Mouse (Mus musculus) ES-E14 (cell line): ENCODE results near the gene Fam81a. TPM values are rescaled to one million over a fixed set of nuclear protein-coding genes. Genes with fewer than 3 reads are reported as not detected.

Experiments used
- DNase-seq: peaks from one replicate; pipeline ENCODE4 v3.0.0-alpha.2; 2013; ENCODE audit warnings: low read depth, low spot score
- H3K27ac ChIP-seq: 2 replicates; pipeline ENCODE4 v1.5.1; 2012; ENCODE audit warnings: low read depth, mild to moderate bottlenecking, low read length, moderate library complexity, mixed read lengths; ENCODE audit not compliant: poor library complexity, insufficient read depth, severe bottlenecking
- H3K36me3 ChIP-seq: 2 replicates; pipeline ENCODE4 v1.6.1; 2012; ENCODE audit warnings: mild to moderate bottlenecking, low read length, moderate library complexity, mixed read lengths; ENCODE audit not compliant: control insufficient read depth, poor library complexity, insufficient read depth, severe bottlenecking
- H3K4me1 ChIP-seq, 2 experiments: fragments of 150-350 bp in 1 of 2; sonication (generic) in 1 of 2; 2 replicates each; pipeline ENCODE4 v1.6.1; 2012; ENCODE audit warnings: low read length in 2 of 2, mild to moderate bottlenecking in 1 of 2, mixed read lengths in 1 of 2; ENCODE audit not compliant: control insufficient read depth in 2 of 2, insufficient read depth in 2 of 2, poor library complexity in 1 of 2
- H3K4me3 ChIP-seq, 2 experiments: fragments of 150-350 bp in 1 of 2; sonication (generic) in 1 of 2; 2 replicates each; pipeline ENCODE4 v1.5.1; 2012; ENCODE audit warnings: low read length in 2 of 2, low read depth in 1 of 2, mild to moderate bottlenecking in 1 of 2, mixed read lengths in 1 of 2; ENCODE audit not compliant: insufficient read depth in 1 of 2, poor library complexity in 1 of 2, severe bottlenecking in 1 of 2
- H3K9ac ChIP-seq: 2 replicates; pipeline ENCODE4 v1.6.1; 2012; ENCODE audit warnings: low read depth, mild to moderate bottlenecking, low read length, mixed read lengths; ENCODE audit not compliant: poor library complexity, insufficient read depth, severe bottlenecking
- H3K9me3 ChIP-seq: fragments of 150-350 bp; sonication (generic); 2 replicates; pipeline ENCODE4 v1.6.1; 2012; ENCODE audit warnings: low read depth, mild to moderate bottlenecking, low read length; ENCODE audit not compliant: control insufficient read depth, insufficient read depth
- CHD2 ChIP-seq: IDR thresholded peaks from 2 replicates; pipeline ENCODE4 v1.6.1; 2014; ENCODE audit warnings: mild to moderate bottlenecking, low read depth, low read length, inconsistent platforms
- HCFC1 ChIP-seq: IDR thresholded peaks from 2 replicates; pipeline ENCODE4 v1.6.1; 2012; ENCODE audit warnings: low read length, inconsistent platforms, borderline replicate concordance; ENCODE audit not compliant: insufficient read depth
- MAFK ChIP-seq: IDR thresholded peaks from 2 replicates; pipeline ENCODE4 v1.6.1; 2014; ENCODE audit warnings: mild to moderate bottlenecking, low read depth, low read length, inconsistent platforms; ENCODE audit not compliant: insufficient read depth
- ZC3H11A ChIP-seq: IDR thresholded peaks from 2 replicates; pipeline ENCODE4 v1.6.1; 2012; ENCODE audit warnings: low read depth, mild to moderate bottlenecking, inconsistent platforms, low read length, borderline replicate concordance
- ZNF384 ChIP-seq: IDR thresholded peaks from 2 replicates; pipeline ENCODE4 v1.6.1; 2012; ENCODE audit warnings: low read depth, low read length, inconsistent platforms
- in situ Hi-C, 2 experiments: fragments of 600-800 bp; cut with MboI; formaldehyde crosslinking; loops; one replicate each; pipeline ENCODE4 v1.15.1; 2025; ENCODE audit warnings: low sequenced_read_pairs in 2 of 2, inconsistent platforms in 1 of 2; ENCODE audit not compliant: unreplicated experiment in 2 of 2
- total RNA-seq: library from RNA; depleted of rRNA; stranded (reverse); fragments of 300-350 nt; gene quantifications from 2 replicates; pipeline ENCODE4 v1.2.3, GENCODE M21; 2012

Fam81a gene
- total RNA-seq, 1 experiment: 5.7 TPM

DNA sequence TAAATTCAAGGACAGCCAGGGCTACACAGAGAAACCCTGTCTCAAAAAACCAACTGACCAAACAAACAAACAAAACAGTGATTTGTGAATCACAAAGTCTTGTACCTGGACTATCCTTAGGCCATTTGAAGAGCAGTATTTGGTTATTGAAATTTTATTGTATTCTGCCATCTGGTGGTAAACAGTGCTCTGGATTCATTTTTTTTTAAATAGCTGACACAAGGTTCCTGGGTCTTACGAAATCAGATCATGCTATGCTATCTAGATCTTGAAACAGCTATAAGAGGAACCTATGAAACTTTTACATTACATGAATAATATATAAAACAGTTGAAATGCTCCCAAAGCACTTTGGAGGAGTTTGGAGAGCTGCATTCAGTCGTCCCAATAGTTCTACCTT, 61.4 kb downstream of the Fam81a start:
- peaks cover 8 to 16% of the 10 kb centered on the region in 2 experiments; a peak in 3 of 4 replicates for H3K4me1 ChIP-seq
- no peak overlapping the region for H3K27ac ChIP-seq
- H3K4me3 ChIP-seq: no peak overlapping the region
- in situ Hi-C loops: no loop called here
- no peak for TF ChIP-seq CHD2
- TF ChIP-seq ZNF384: peak; percentile 48; the same call in 1 of the 2 replicates
- no peak for TF ChIP-seq HCFC1
- no peak for DNase-seq
- no peaks in the 10 kb centered on the region for H3K9me3 ChIP-seq
- no peak overlapping the region for H3K9ac ChIP-seq
- no peaks in the 10 kb centered on the region for H3K36me3 ChIP-seq

- Histone ChIP-seq H3K9me3 (no peaks in the 10 kb centered on the region), H3K27ac (no peak overlapping the region), H3K4me3 (no peak overlapping the region), H3K9ac (no peak overlapping the region), H3K4me1 (peaks cover 8 to 16% of the 10 kb centered on the region in 2 experiments; a peak in 3 of 4 replicates), H3K36me3 (no peaks in the 10 kb centered on the region)
- no peak for DNase-seq
- in situ Hi-C loops: no loop called here
- TF ChIP-seq ZNF384 (no peak), CHD2 (no peak), ZC3H11A (no peak), MAFK (no peak), HCFC1 (no peak)
Observed at GRCm38 (mm10) chr9:70080027-70080800, 62.1 kb downstream of the Fam81a start.

- peaks cover 8 to 24% of the 10 kb centered on the region in 2 experiments; a peak in 3 of 4 replicates for H3K4me1 ChIP-seq
- no peaks in the 10 kb centered on the region for H3K36me3 ChIP-seq
- no peak overlapping the region for H3K27ac ChIP-seq
- TF ChIP-seq ZNF384 (no peak), MAFK (no peak), ZC3H11A (no peak), HCFC1 (no peak), CHD2 (no peak)
- no peak overlapping the region for H3K4me3 ChIP-seq
- H3K9me3 ChIP-seq: no peaks in the 10 kb centered on the region
- no peak overlapping the region for H3K9ac ChIP-seq
- DNase-seq: no peak
- in situ Hi-C loops: no loop called here
Observed at GRCm38 (mm10) chr9:70078034-70078433, 64.3 kb downstream of the Fam81a start.

DNA sequence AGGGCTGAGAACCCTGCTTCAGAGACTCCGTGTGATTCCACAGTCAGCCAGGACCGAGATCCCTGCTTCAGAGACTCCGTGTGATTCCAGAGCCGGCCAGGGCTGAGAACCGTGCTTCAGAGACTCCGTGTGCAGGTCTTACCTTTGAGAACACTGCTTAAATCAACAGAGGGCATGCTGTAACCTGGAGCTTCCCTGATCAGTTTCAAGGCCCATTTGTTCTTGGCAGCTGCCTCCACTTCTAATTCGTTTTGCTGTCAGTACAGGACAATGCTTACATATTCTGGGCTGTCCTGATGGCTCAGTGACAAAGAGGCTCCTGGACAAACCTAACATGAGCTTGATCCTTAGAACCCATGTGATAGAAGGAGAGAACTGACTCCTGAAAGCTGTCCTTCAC, 65.2 kb downstream of the Fam81a start:
- H3K9me3 ChIP-seq: no peaks in the 10 kb centered on the region
- H3K4me1 ChIP-seq: peaks cover 8 to 21% of the 10 kb centered on the region in 2 experiments; a peak in 3 of 4 replicates
- H3K9ac ChIP-seq: no peak overlapping the region
- H3K27ac ChIP-seq: no peak overlapping the region
- H3K36me3 ChIP-seq: no peaks in the 10 kb centered on the region
- TF ChIP-seq ZC3H11A (no peak), ZNF384 (no peak), HCFC1 (no peak), MAFK (no peak), CHD2 (no peak)
- H3K4me3 ChIP-seq: no peak overlapping the region
- in situ Hi-C loops: no loop called here
- DNase-seq: no peak
